Mouse (Mus musculus) B cell, adult 2 months (primary cell): Measurements from ENCODE around the gene Rft1.

ENCODE experiments used
- DNase-seq, 2 experiments: peaks; one replicate each; pipeline ENCODE4 v3.0.0; 2022

Gene Rft1

GRCm38 (mm10) chr14:30630811-30631576 is 23.2 kb upstream of the Rft1 start:
- DNase-seq = peak; percentile 39 to 40

GRCm38 (mm10) chr14:30631834-30632233 is 22.3 kb upstream of the Rft1 start:
- DNase-seq = no peak

- DNase-seq = no peak
Measured at GRCm38 (mm10) chr14:30633708-30634107, 20.5 kb upstream of the Rft1 start.

- DNase-seq = no peak
Measured at GRCm38 (mm10) chr14:30634418-30634817, 19.7 kb upstream of the Rft1 start.

GRCm38 (mm10) chr14:30635219-30635910 is 18.8 kb upstream of the Rft1 start:
- DNase-seq = peak; percentile 65 to 70

GRCm38 (mm10) chr14:30636499-30636898 is 17.7 kb upstream of the Rft1 start:
- no peak for DNase-seq

- DNase-seq = no peak
Measured at GRCm38 (mm10) chr14:30637087-30637486, 17.1 kb upstream of the Rft1 start.

- DNase-seq = no peak
Measured at GRCm38 (mm10) chr14:30638009-30638408, 16.2 kb upstream of the Rft1 start.

GRCm38 (mm10) chr14:30638686-30639085 is 15.5 kb upstream of the Rft1 start:
- DNase-seq = no peak

GRCm38 (mm10) chr14:30641748-30642147 is 12.4 kb upstream of the Rft1 start:
- peak in 1 of 2 experiments; percentile 21 for DNase-seq

GRCm38 (mm10) chr14:30644026-30644425 is 10.1 kb upstream of the Rft1 start:
- no peak for DNase-seq

- no peak for DNase-seq
Measured at GRCm38 (mm10) chr14:30645066-30645465, 9.1 kb upstream of the Rft1 start.

- no peak for DNase-seq
Measured at GRCm38 (mm10) chr14:30646486-30646885, 7.7 kb upstream of the Rft1 start.

- DNase-seq = no peak
Measured at GRCm38 (mm10) chr14:30648478-30648877, 5.7 kb upstream of the Rft1 start.

- DNase-seq = no peak
Measured at GRCm38 (mm10) chr14:30649745-30650144, 4.4 kb upstream of the Rft1 start.

- peak in 1 of 2 experiments; percentile 11 for DNase-seq
Measured at GRCm38 (mm10) chr14:30650969-30651368, 3.2 kb upstream of the Rft1 start.

GRCm38 (mm10) chr14:30654691-30655228 is 600 bp downstream of the Rft1 start:
- DNase-seq = peak; percentile 25 to 28

- DNase-seq = peak; percentile 21 to 24
Measured at GRCm38 (mm10) chr14:30655531-30655930, 1.4 kb downstream of the Rft1 start.

- DNase-seq = no peak
Measured at GRCm38 (mm10) chr14:30666061-30666460, 11.9 kb downstream of the Rft1 start.

- no peak for DNase-seq
Measured at GRCm38 (mm10) chr14:30666604-30667003, 12.4 kb downstream of the Rft1 start.

- no peak for DNase-seq
Measured at GRCm38 (mm10) chr14:30670161-30670560, 16.0 kb downstream of the Rft1 start.

GRCm38 (mm10) chr14:30671095-30671985 is 17.2 kb downstream of the Rft1 start:
- DNase-seq = no peak

- DNase-seq = peak; percentile 93 to 94
Measured at GRCm38 (mm10) chr14:30671986-30672312, 17.8 kb downstream of the Rft1 start.
